Mouse (Mus musculus) intestine, embryonic 14.5 days (tissue): ENCODE measurements around the gene Pip5k1c. TPM values are rescaled to one million over a fixed set of nuclear protein-coding genes. Genes with fewer than 3 reads are reported as not detected.

Experiments used
- ATAC-seq: fragments of 200-750 bp; cut with Nextera tagmentation; replicated peaks from 2 replicates; pipeline ENCODE4 v1.8.0; 2017; ENCODE audit warnings: low read depth, moderate number of reproducible peaks, moderate TSS enrichment, moderate library complexity; ENCODE audit not compliant: low FRiP score, low TSS enrichment
- DNase-seq: peaks from one replicate; pipeline ENCODE4 v3.0.0-alpha.2; 2018; ENCODE audit warnings: low spot score
- H3K27ac ChIP-seq: fragments of 300-500 bp; sonication (generic); 2 replicates; pipeline ENCODE4 v1.5.1; 2014; ENCODE audit warnings: low read depth, mild to moderate bottlenecking, control low read depth
- H3K27me3 ChIP-seq: fragments of 300-500 bp; sonication (generic); replicated peaks from 2 replicates; pipeline ENCODE4 v1.6.1; 2014; ENCODE audit warnings: low read length, control low read depth; ENCODE audit not compliant: control insufficient read depth, insufficient read depth
- H3K36me3 ChIP-seq: fragments of 300-500 bp; sonication (generic); 2 replicates; pipeline ENCODE4 v1.6.1; 2014; ENCODE audit warnings: low read length, control low read depth; ENCODE audit not compliant: control insufficient read depth, insufficient read depth
- H3K4me1 ChIP-seq: fragments of 300-500 bp; sonication (generic); replicated peaks from 2 replicates; pipeline ENCODE4 v1.6.1; 2014; ENCODE audit warnings: low read length, control low read depth, mixed read lengths; ENCODE audit not compliant: control insufficient read depth, insufficient read depth
- H3K4me2 ChIP-seq: fragments of 300-500 bp; sonication (generic); 2 replicates; pipeline ENCODE4 v1.6.1; 2014; ENCODE audit warnings: low read length
- H3K4me3 ChIP-seq: fragments of 300-500 bp; sonication (generic); 2 replicates; pipeline ENCODE4 v1.5.1; 2014; ENCODE audit warnings: low read depth, low read length, control low read depth, mixed read lengths
- H3K9ac ChIP-seq: fragments of 300-500 bp; sonication (generic); 2 replicates; pipeline ENCODE4 v1.6.1; 2014; ENCODE audit warnings: mild to moderate bottlenecking, low read length
- H3K9me3 ChIP-seq: fragments of 300-500 bp; sonication (generic); 2 replicates; pipeline ENCODE4 v1.6.1; 2016; ENCODE audit warnings: low read length, control low read depth; ENCODE audit not compliant: control insufficient read depth
- WGBS: fragments of 180-500 bp; shearing (Covaris S2); extraction: QIAGEN DNeasy Blood & Tissue Kit; methylation state at CpG from one replicate; pipeline ENCODE4 v1.1.7; 2014; 5-methylcytosine and 5-hydroxymethylcytosine counted together
- polyA plus RNA-seq: library from polyadenylated mRNA; unstranded; fragments of >200 nt; fragmentation: Nextera tagmentation; extraction: Ambion mirVana; gene quantifications from 2 replicates; pipeline ENCODE4 v1.2.1, GENCODE M21; 2014

Pip5k1c gene
- polyA plus RNA-seq, 1 experiment from 2014 or later, result 57.3 TPM

DNA sequence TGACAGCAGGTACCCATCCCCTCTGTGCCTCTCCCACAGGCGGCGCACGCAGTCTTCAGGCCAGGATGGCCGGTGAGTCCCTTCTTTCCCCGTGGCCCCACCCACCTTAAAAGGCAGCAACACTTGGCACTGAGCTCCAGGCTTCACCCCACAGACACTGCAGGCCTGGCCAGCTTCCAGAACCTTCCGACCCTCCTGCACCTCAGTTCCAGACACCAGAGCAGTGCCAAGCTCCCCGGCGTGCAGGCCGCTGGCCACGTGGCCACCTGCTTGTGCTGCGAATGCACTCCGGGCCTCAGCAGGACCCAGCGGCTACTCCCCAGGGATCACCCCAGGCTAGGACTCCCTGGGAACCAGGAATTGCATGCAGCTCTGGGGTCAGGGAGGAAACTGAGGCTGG is 20.8 kb downstream of the Pip5k1c start:
- 96% methylated on average over 13 of the region's 13 CpGs for WGBS
- no peaks in the 10 kb centered on the region for H3K27me3 ChIP-seq
- H3K4me1 ChIP-seq, result peaks cover 9% of the 10 kb centered on the region
- H3K4me3 ChIP-seq, result no peak overlapping the region
- H3K36me3 ChIP-seq, result peaks cover 84% of the 10 kb centered on the region
- H3K27ac ChIP-seq, result no peak overlapping the region
- no peak for ATAC-seq
- H3K9ac ChIP-seq, result no peak overlapping the region
- H3K9me3 ChIP-seq, result no peaks in the 10 kb centered on the region
- no peak for DNase-seq
- H3K4me2 ChIP-seq, result no peak overlapping the region

- Histone ChIP-seq H3K27me3 (no peaks in the 10 kb centered on the region), H3K36me3 (peaks cover 78% of the 10 kb centered on the region), H3K4me1 (peaks cover 13% of the 10 kb centered on the region), H3K27ac (no peak overlapping the region), H3K9me3 (no peaks in the 10 kb centered on the region), H3K4me3 (no peak overlapping the region), H3K9ac (no peak overlapping the region), H3K4me2 (no peak overlapping the region)
- ATAC-seq (no peak), DNase-seq (no peak)
- WGBS, result 76% methylated on average over 7 of the region's 7 CpGs
These were observed 21.4 kb downstream of the Pip5k1c start for GRCm38 (mm10) chr10:81314201-81314600.

DNA sequence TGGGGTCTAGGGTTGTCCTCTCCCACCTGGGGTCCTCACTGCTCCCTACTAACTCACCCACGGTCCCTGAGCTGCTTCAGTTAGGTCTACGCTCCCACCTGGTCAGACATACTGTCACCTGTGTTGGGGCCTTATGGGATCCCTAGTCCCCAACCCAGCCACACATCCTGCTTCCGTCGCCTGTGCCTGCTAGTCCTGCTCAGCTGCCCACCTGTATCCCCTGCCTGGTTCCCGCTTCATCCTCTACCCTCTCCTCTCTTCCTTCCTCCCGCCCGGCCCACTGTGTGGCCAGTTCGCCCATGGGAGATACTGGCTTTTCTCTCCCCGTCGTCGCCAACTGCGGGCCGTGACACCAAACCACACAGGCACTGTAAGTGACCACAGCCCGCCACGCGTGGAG is 22.8 kb downstream of the Pip5k1c start:
- H3K36me3 ChIP-seq, result peaks cover 64% of the 10 kb centered on the region
- H3K27me3 ChIP-seq, result no peaks in the 10 kb centered on the region
- WGBS, result 93% methylated on average over 16 of the region's 16 CpGs

GRCm38 (mm10) chr10:81316338-81317060 is 23.7 kb downstream of the Pip5k1c start:
- DNase-seq, result no peak
- peak overlapping the region; percentile 46 for H3K4me2 ChIP-seq
- H3K4me3 ChIP-seq, result peak overlapping the region; percentile 20; the same call in 1 of the 2 replicates
- H3K4me1 ChIP-seq, result peaks cover 21% of the 10 kb centered on the region
- H3K27me3 ChIP-seq, result no peaks in the 10 kb centered on the region
- ATAC-seq, result no peak
- H3K36me3 ChIP-seq, result peaks cover 55% of the 10 kb centered on the region
- H3K27ac ChIP-seq, result no peak overlapping the region
- peak overlapping the region; percentile 27; the same call in 1 of the 2 replicates for H3K9ac ChIP-seq
- no peaks in the 10 kb centered on the region for H3K9me3 ChIP-seq
- WGBS, result 47% methylated on average over 16 of the region's 16 CpGs

More for the DNA sequence above, 22.8 kb downstream of the Pip5k1c start:
- H3K4me2 ChIP-seq, result no peak overlapping the region
- H3K4me3 ChIP-seq, result no peak overlapping the region
- no peak overlapping the region for H3K27ac ChIP-seq
- peaks cover 21% of the 10 kb centered on the region for H3K4me1 ChIP-seq
- no peaks in the 10 kb centered on the region for H3K9me3 ChIP-seq
- ATAC-seq (no peak), DNase-seq (no peak)
- H3K9ac ChIP-seq, result no peak overlapping the region

DNA sequence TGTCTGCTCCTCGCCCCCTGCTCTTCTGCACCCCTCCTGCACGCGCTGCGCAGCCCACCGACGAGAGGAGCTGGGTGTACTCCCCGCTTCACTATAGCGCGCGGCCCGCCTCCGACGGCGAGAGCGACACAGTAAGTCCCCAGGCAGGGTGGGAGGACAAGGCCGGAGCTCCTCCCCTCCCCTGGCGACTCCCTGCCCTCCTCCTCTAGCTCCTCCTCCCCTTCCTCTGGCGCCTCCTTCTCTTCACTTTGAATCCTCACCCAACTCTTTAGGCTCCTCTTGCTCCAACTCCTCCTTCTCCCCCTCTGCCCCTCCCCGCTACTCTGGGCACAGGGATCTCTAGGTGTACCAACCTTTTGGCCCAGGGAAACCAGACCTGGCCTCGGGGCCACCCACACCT is 24.5 kb downstream of the Pip5k1c start:
- H3K9me3 ChIP-seq, result no peaks in the 10 kb centered on the region
- peaks cover 28% of the 10 kb centered on the region for H3K4me1 ChIP-seq
- H3K36me3 ChIP-seq, result peaks cover 47% of the 10 kb centered on the region
- H3K27ac ChIP-seq, result no peak overlapping the region
- H3K27me3 ChIP-seq, result no peaks in the 10 kb centered on the region
- no peak for ATAC-seq
- H3K4me3 ChIP-seq, result peak overlapping the region; percentile 20; the same call in 1 of the 2 replicates
- peak overlapping the region; percentile 46 for H3K4me2 ChIP-seq
- no peak for DNase-seq
- H3K9ac ChIP-seq, result peak overlapping the region; percentile 27; the same call in 1 of the 2 replicates
- WGBS, result 22% methylated on average over 20 of the region's 20 CpGs

- H3K9me3 ChIP-seq, result no peaks in the 10 kb centered on the region
- 89% methylated on average over 13 of the region's 13 CpGs for WGBS
- ATAC-seq (no peak), DNase-seq (no peak)
- peak overlapping the region; percentile 37; the same call in 1 of the 2 replicates for H3K9ac ChIP-seq
- H3K4me2 ChIP-seq, result no peak overlapping the region
- H3K4me3 ChIP-seq, result no peak overlapping the region
- no peaks in the 10 kb centered on the region for H3K27me3 ChIP-seq
- peaks cover 47% of the 10 kb centered on the region for H3K36me3 ChIP-seq
- H3K4me1 ChIP-seq, result peaks cover 31% of the 10 kb centered on the region
- H3K27ac ChIP-seq, result peak overlapping the region; percentile 88; the same call in 1 of the 2 replicates
These were observed 26.0 kb downstream of the Pip5k1c start for GRCm38 (mm10) chr10:81318589-81319329.

DNA sequence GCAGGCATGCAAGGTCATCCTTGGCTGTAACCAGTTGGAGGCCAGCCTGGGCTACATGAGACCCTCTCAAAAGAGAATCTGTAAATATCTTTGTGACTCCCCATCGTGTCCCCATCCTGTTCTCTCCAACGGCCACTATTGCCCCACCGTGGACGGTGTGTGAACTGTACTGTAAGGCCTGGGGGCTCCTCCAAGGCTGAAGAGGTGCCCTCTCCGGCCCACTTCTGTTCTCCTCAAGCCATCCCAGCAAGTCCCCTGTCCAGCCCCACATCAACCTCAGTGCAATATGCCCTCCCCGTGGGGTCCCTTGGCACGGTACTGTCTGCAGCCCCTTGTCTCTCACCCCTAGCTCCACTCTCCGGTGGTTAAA is 26.6 kb downstream of the Pip5k1c start:
- peaks cover 47% of the 10 kb centered on the region for H3K36me3 ChIP-seq
- H3K4me3 ChIP-seq, result peak overlapping the region; percentile 97
- peak overlapping the region; percentile 88; the same call in 1 of the 2 replicates for H3K27ac ChIP-seq
- 38% methylated on average over 8 of the region's 8 CpGs for WGBS
- H3K9ac ChIP-seq, result peak overlapping the region; percentile 37
- H3K9me3 ChIP-seq, result no peaks in the 10 kb centered on the region
- peak overlapping the region; percentile 72 for H3K4me2 ChIP-seq
- H3K4me1 ChIP-seq, result peaks cover 31% of the 10 kb centered on the region
- no peaks in the 10 kb centered on the region for H3K27me3 ChIP-seq
- no peak for DNase-seq
- ATAC-seq, result no peak

DNA sequence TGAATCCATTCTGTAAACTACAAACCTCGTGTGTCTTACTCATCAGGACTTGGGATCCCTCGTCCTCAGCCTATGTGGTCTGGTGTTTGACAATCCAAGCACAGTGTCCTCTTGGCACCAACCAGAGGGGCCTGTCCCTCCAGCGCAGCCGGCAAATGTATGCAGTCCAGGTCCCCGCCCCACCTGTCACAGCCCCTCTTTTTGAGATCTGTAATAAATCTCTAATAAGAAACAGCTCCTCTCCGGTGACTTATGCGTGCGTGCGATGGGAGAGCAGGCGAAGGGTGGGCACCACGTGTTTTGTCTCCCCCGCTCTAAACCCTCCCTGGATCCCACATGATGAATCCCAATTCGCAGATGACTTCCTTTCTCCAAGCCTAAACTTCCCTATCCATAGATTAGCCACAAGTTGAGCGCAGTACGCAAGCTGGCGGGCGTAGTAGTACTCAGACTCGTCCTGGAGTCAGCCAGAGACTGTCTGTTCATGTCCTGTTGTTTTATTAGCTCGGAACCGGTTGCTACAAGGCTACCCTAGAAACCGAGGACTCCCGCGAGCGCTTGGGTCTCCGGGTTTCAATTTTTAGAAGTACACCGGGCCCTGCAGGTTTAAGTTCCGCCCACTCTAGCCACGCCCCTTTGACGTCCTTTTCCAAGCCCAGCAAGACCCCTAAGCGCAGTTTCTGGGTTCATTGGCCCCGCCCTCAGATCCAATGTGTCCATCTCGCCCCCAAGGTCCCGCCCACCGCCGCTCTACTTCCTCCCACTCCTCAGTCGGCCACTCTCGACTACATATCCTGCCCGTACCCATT is 27.2 kb downstream of the Pip5k1c start:
- peaks cover 31% of the 10 kb centered on the region for H3K4me1 ChIP-seq
- under 1% methylated on average over 38 of the region's 38 CpGs for whole genome bisulfite sequencing
- H3K27ac ChIP-seq, result peak overlapping the region; percentile 88
- peaks cover 47% of the 10 kb centered on the region for H3K36me3 ChIP-seq
- no peak; the same call in none of the 2 replicates for ATAC-seq
- no peaks in the 10 kb centered on the region for H3K9me3 ChIP-seq
- no peaks in the 10 kb centered on the region for H3K27me3 ChIP-seq
- H3K9ac ChIP-seq, result peak overlapping the region; percentile 37
- peak overlapping the region; percentile 97 for H3K4me3 ChIP-seq
- H3K4me2 ChIP-seq, result peak overlapping the region; percentile 72
- peak; percentile 99 for DNase-seq
